9 mouse cellular contexts compared by ENCODE assay signal in the genomic region with DNA sequence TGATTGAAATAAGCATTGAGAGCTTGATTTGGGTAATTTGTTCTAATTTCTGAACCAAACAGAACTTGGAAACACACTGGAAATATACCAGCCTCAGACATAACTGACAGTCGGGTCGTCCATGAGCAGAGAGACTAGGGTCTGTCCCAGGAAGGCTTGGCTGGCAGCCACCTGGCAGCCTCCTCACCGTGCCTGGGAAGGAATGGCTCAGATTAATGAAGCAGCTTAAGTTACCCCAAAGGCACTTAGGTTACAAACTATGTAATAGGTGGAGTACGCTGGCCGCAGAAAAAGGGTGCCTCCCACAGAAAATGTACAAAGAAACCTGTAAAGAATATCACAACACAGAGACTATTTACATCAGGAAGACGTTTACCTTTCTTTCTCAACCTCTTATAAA.
DNase-seq lines count a peak whose midpoint lies in the region; ATAC-seq lines count a peak whose summit lies in the region.
"Had no signal": no experiment of that assay in that cellular context is flagged by ENCODE, and none has a peak within 500 bp of the region (broad histone marks: within the 10 kb centered on the region; RNA-seq: fewer than 3 reads in every experiment).

No protein-coding gene starts in this region.

- DNase-seq in hindbrain, embryonic 14.5 days (ENCODE audit: low spot score), result peak; percentile 36
- DNase-seq in hindbrain, embryonic 11.5 days (ENCODE audit: low spot score), result no peak
- peak; percentile 56 for DNase-seq in right cerebral cortex, postnatal 4 days
- DNase-seq in right cerebral cortex, adult 18-20 months, result no peak
- DNase-seq in embryo, embryonic 11 days, result no peak
- DNase-seq in urinary bladder, postnatal 36 days (ENCODE audit: low spot score in 2 of 2), result no peak
- DNase-seq: liver, postnatal 0 days; right cerebral cortex, postnatal 25 days had no signal

- H3K4me1 ChIP-seq in hindbrain, embryonic 14.5 days (replicated peaks; ENCODE audit: control insufficient read depth, insufficient read depth, low read length), result peaks cover 6% of the 10 kb centered on the region; the same call in 1 of the 2 replicates
- H3K4me1 ChIP-seq in hindbrain, embryonic 11.5 days (replicated peaks; ENCODE audit: control insufficient read depth, insufficient read depth, low read length), result no peaks in the 10 kb centered on the region
- peaks cover 59% of the 10 kb centered on the region for H3K4me1 ChIP-seq in kidney, embryonic 16.5 days (ENCODE audit: insufficient read depth, low read length)

- no peaks in the 10 kb centered on the region for H3K27me3 ChIP-seq in hindbrain, embryonic 14.5 days (ENCODE audit: control insufficient read depth, insufficient read depth, low read length)
- no peaks in the 10 kb centered on the region for H3K27me3 ChIP-seq in hindbrain, embryonic 11.5 days (ENCODE audit: control insufficient read depth, insufficient read depth, low read length)
- H3K27me3 ChIP-seq in kidney, embryonic 16.5 days (ENCODE audit: insufficient read depth, low read length), result no peaks in the 10 kb centered on the region

- H3K9ac ChIP-seq in hindbrain, embryonic 14.5 days, result no peak overlapping the region
- no peak overlapping the region for H3K9ac ChIP-seq in hindbrain, embryonic 11.5 days (ENCODE audit: low read depth, low read length)
- H3K9ac ChIP-seq in kidney, embryonic 16.5 days (replicated peaks; ENCODE audit: low read length), result no peak overlapping the region
- H3K9ac ChIP-seq: liver, postnatal 0 days had no signal

- no peak overlapping the region for H3K4me2 ChIP-seq in hindbrain, embryonic 14.5 days (replicated peaks)
- H3K4me2 ChIP-seq in hindbrain, embryonic 11.5 days (replicated peaks; ENCODE audit: low read depth, low read length), result no peak overlapping the region
- no peak overlapping the region for H3K4me2 ChIP-seq in kidney, embryonic 16.5 days (replicated peaks; ENCODE audit: low read depth, low read length)

- H3K27ac ChIP-seq in hindbrain, embryonic 14.5 days, result no peak overlapping the region
- H3K27ac ChIP-seq in hindbrain, embryonic 11.5 days (ENCODE audit: low read depth, low read length), result no peak overlapping the region
- H3K27ac ChIP-seq in kidney, embryonic 16.5 days (ENCODE audit: low read length), result no peak overlapping the region

- H3K36me3 ChIP-seq in hindbrain, embryonic 14.5 days (replicated peaks; ENCODE audit: control insufficient read depth, insufficient read depth), result peaks cover 42% of the 10 kb centered on the region
- H3K36me3 ChIP-seq in hindbrain, embryonic 11.5 days (ENCODE audit: control insufficient read depth, insufficient read depth, low read length), result no peaks in the 10 kb centered on the region
- H3K36me3 ChIP-seq in kidney, embryonic 16.5 days (ENCODE audit: insufficient read depth, low read length), result 0 out of 2 replicates have a peak, but pooled peaks cover 3% of the 10 kb centered on the region

- ATAC-seq in hindbrain, embryonic 14.5 days (ENCODE audit: low FRiP score), result no peak
- ATAC-seq in hindbrain, embryonic 11.5 days (ENCODE audit: low FRiP score), result no peak
- peak; percentile 47; the same call in 1 of the 2 replicates for ATAC-seq in kidney, embryonic 16.5 days (ENCODE audit: low FRiP score, low TSS enrichment)
- ATAC-seq: liver, postnatal 0 days had no signal

- no peak overlapping the region for H3K4me3 ChIP-seq in hindbrain, embryonic 14.5 days (replicated peaks; ENCODE audit: low read length)
- H3K4me3 ChIP-seq in hindbrain, embryonic 11.5 days (ENCODE audit: low read depth, low read length), result no peak overlapping the region
- no peak overlapping the region for H3K4me3 ChIP-seq in kidney, embryonic 16.5 days (ENCODE audit: low read length)

- WGBS in hindbrain, embryonic 14.5 days, result 58% methylated on average over 6 of the region's 6 CpGs
- WGBS in hindbrain, embryonic 11.5 days, result 71% methylated on average over 6 of the region's 6 CpGs
- WGBS in kidney, embryonic 16.5 days, result 24% methylated on average over 6 of the region's 6 CpGs

- H3K9me3 ChIP-seq in hindbrain, embryonic 14.5 days (ENCODE audit: control insufficient read depth, low read length), result no peaks in the 10 kb centered on the region
- no peaks in the 10 kb centered on the region for H3K9me3 ChIP-seq in hindbrain, embryonic 11.5 days (ENCODE audit: control insufficient read depth, low read length)
- H3K9me3 ChIP-seq in kidney, embryonic 16.5 days (ENCODE audit: low read length), result no peaks in the 10 kb centered on the region

Comparison
In these comparisons a context has a peak if more than half of its experiments do, and no peak if none do; other contexts are left out.
1. DNase-seq: peak in hindbrain, embryonic 14.5 days (single experiment) and right cerebral cortex, postnatal 4 days (single experiment); none in hindbrain, embryonic 11.5 days (single experiment), right cerebral cortex, adult 18-20 months (single experiment), embryo, embryonic 11 days (single experiment) and urinary bladder, postnatal 36 days (0 of 2).